Mouse (Mus musculus) embryonic facial prominence, embryonic 11.5 days (tissue): ENCODE measurements around the gene Nckap5. TPM values are rescaled to one million over a fixed set of nuclear protein-coding genes. Genes with fewer than 3 reads are reported as not detected.

ENCODE experiments used
- ATAC-seq: fragments of 200-750 bp; cut with Nextera tagmentation; replicated peaks from 2 replicates; pipeline ENCODE4 v1.8.0; 2017; ENCODE audit warnings: low read depth; ENCODE audit not compliant: insufficient number of reproducible peaks, low FRiP score, low TSS enrichment
- DNase-seq: peaks from one replicate; pipeline ENCODE4 v3.0.0-alpha.2; 2015; ENCODE audit warnings: low spot score
- H3K27ac ChIP-seq: fragments of 300-500 bp; sonication (generic); replicated peaks from 2 replicates; pipeline ENCODE4 v1.5.1; 2014; ENCODE audit warnings: mild to moderate bottlenecking, low read depth, low read length, control low read depth
- H3K27me3 ChIP-seq: fragments of 300-500 bp; sonication (generic); 2 replicates; pipeline ENCODE4 v1.6.1; 2014; ENCODE audit warnings: mild to moderate bottlenecking, low read length, moderate library complexity, mixed read lengths; ENCODE audit not compliant: control insufficient read depth, insufficient read depth
- H3K36me3 ChIP-seq: fragments of 300-500 bp; sonication (generic); replicated peaks from 2 replicates; pipeline ENCODE4 v1.6.1; 2014; ENCODE audit warnings: low read depth, mild to moderate bottlenecking, low read length, moderate library complexity, mixed read lengths; ENCODE audit not compliant: control insufficient read depth, insufficient read depth
- H3K4me1 ChIP-seq: fragments of 300-500 bp; sonication (generic); 2 replicates; pipeline ENCODE4 v1.6.1; 2014; ENCODE audit warnings: low read length, mixed read lengths; ENCODE audit not compliant: control insufficient read depth, insufficient read depth
- H3K4me2 ChIP-seq: fragments of 300-500 bp; sonication (generic); 2 replicates; pipeline ENCODE4 v1.6.1; 2014; ENCODE audit warnings: low read depth, mild to moderate bottlenecking, control low read depth, low read length, moderate library complexity
- H3K4me3 ChIP-seq: fragments of 300-500 bp; sonication (generic); 2 replicates; pipeline ENCODE4 v1.5.1; 2014; ENCODE audit warnings: low read depth, low read length, control low read depth
- H3K9ac ChIP-seq: fragments of 300-500 bp; sonication (generic); replicated peaks from 2 replicates; pipeline ENCODE4 v1.6.1; 2014; ENCODE audit warnings: mild to moderate bottlenecking, control low read depth, low read length
- H3K9me3 ChIP-seq: fragments of 300-500 bp; sonication (generic); replicated peaks from 2 replicates; pipeline ENCODE4 v1.6.1; 2016; ENCODE audit warnings: mild to moderate bottlenecking, low read length, inconsistent platforms, mixed read lengths; ENCODE audit not compliant: control insufficient read depth
- WGBS: fragments of 180-500 bp; shearing (Covaris S2); extraction: QIAGEN DNeasy Blood & Tissue Kit; methylation state at CpG from one replicate; pipeline ENCODE4 v1.1.7; 2014; 5-methylcytosine and 5-hydroxymethylcytosine counted together
- polyA plus RNA-seq: library from polyadenylated mRNA; unstranded; fragments of >200 nt; fragmentation: Nextera tagmentation; extraction: Ambion mirVana; gene quantifications from 2 replicates; pipeline ENCODE4 v1.2.1, GENCODE M21; 2014

Nckap5 gene
- polyA plus RNA-seq, 1 experiment from 2014 or later = 5.7 TPM

DNA sequence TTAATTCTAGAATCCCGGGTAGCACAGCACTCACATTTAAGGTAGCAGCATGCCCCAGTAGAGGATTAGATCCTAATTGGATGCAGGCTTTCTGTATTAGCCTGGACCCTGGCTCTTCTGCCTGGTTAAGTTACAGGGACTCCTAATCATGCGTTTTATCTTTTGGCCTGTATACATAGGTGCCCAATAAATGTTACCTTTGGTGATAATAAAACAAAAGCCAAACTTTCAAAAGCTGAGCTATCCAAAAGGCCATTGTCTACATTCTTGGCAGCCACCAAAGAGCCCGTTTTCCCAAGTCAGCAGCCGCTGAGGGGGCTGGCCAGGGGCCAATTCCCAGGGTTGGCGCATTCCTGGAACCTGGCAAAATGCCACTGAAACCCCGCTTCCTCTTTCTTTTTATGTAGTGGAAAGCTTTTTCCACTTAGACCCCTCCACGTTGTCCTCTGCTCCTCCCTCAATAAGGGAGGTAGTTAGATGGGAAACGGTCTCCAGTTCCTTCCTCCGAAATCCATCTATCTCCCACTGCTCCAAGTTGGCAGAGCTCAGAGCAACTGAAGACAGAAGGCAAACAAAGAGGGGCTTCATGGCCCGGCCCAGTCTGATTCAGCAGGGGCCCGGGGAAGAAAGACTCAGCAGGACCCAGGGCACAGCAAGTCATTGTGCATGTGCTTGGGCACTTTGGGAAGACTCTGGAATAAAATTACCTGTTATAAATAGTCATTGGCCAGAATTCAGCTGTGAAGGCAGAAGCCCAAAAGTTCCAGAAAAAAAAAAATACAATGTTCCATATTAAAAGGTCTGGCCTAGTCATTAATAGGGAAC is 146.8 kb downstream of the Nckap5 start:
- no peak overlapping the region for H3K4me2 ChIP-seq
- H3K4me1 ChIP-seq = no peaks in the 10 kb centered on the region
- H3K36me3 ChIP-seq = no peaks in the 10 kb centered on the region
- ATAC-seq (0 out of 2 replicates have a peak, but pooled peaks have one; percentile 34), DNase-seq (peak; percentile 56)
- no peaks in the 10 kb centered on the region for H3K9me3 ChIP-seq
- 30% methylated on average over 11 of the region's 11 CpGs for WGBS
- no peaks in the 10 kb centered on the region for H3K27me3 ChIP-seq
- no peak overlapping the region for H3K4me3 ChIP-seq
- no peak overlapping the region for H3K27ac ChIP-seq
- H3K9ac ChIP-seq = no peak overlapping the region

DNA sequence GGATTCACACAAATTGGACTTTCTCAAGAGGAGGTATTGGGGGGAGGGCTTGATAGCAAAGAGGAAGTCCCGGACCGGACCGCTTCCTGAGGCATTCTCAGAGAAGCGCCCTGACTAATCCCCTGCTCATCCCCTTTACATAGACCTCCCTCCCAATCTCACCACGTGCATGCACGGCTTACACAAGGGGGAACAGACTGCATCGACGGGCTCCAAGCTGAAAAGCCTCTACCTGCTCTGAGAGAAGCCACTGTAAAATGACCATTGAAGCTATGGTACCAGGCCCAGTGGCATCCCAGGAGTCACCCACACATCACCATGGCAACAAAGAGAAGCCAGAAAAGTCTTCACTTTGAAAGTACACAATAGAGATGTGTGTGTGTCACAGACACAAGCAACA is 148.8 kb downstream of the Nckap5 start:
- H3K4me3 ChIP-seq = no peak overlapping the region
- no peaks in the 10 kb centered on the region for H3K9me3 ChIP-seq
- DNase-seq (no peak), ATAC-seq (0 out of 2 replicates have a peak, but pooled peaks have one; percentile 40)
- H3K27me3 ChIP-seq = no peaks in the 10 kb centered on the region
- no peaks in the 10 kb centered on the region for H3K36me3 ChIP-seq
- H3K4me2 ChIP-seq = no peak overlapping the region
- no peaks in the 10 kb centered on the region for H3K4me1 ChIP-seq
- H3K27ac ChIP-seq = no peak overlapping the region
- WGBS = 23% methylated on average over 8 of the region's 8 CpGs
- no peak overlapping the region for H3K9ac ChIP-seq

DNA sequence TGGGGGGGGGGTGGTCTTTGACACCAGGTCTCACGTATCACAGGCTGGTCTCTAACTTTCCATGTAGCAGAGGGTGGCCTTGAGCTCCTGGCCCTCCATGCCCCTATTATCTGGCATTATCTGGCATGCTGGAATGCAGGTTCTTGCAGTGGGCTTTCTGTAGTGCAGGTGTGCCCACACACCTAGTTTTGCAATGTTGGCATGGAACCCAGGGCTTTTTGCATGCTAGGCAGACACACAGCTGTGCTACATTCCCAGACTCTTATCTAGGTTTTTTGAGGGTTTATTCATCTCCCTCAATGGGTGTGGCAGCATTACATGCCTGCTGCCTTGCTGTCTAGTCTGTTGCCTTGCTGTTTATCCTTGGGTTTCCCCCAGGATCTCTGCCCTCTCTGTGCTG is 151.3 kb downstream of the Nckap5 start:
- Histone ChIP-seq H3K9me3 (no peaks in the 10 kb centered on the region), H3K27ac (no peak overlapping the region), H3K4me2 (no peak overlapping the region), H3K4me1 (no peaks in the 10 kb centered on the region), H3K9ac (no peak overlapping the region), H3K27me3 (no peaks in the 10 kb centered on the region), H3K4me3 (no peak overlapping the region), H3K36me3 (no peaks in the 10 kb centered on the region)
- 83% methylated on average over 1 of the region's 1 CpGs for WGBS
- DNase-seq (no peak), ATAC-seq (no peak)

DNA sequence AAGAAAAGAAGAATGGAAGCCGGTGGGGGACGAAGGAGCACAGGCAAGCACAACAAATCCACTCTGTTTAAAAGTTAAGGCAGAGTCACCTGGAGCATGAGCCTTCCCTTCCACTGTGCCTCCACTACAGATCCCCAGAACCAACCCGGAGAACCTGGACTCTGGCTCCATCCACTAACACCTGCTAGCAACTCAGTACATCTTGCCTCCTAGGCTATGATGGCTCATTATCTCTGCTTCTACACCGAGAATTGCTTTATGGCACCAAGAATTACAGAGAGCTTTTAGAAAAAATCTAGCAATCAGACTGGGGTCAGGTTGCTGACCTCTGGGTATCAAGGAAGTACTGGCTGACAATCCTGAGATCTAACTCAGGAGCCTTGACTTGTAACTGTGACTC is 153.3 kb downstream of the Nckap5 start:
- WGBS = 33% methylated on average over 4 of the region's 4 CpGs

DNA sequence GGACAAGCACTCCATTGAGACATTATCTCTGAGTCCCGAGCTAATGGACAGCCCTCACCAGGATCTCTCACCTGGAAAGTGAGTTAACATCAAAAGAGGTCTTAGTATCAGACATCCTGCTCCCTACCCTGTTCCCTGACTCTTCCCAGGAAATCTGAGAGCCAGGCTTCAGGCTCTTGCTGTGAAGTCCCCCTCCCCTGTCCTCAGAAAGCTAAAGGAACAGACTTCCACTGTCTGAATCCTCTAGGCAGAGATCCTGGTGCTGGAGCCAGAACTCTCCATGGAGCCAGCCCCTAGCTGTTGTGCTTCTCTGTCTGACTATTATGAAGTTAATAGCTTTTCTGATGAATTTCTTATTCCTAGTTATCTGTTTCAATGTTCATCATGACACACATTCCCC is 153.8 kb downstream of the Nckap5 start:
- no peak overlapping the region for H3K27ac ChIP-seq
- H3K4me3 ChIP-seq = no peak overlapping the region
- H3K9me3 ChIP-seq = no peaks in the 10 kb centered on the region
- no peak overlapping the region for H3K4me2 ChIP-seq
- H3K27me3 ChIP-seq = no peaks in the 10 kb centered on the region
- ATAC-seq = no peak
- no peaks in the 10 kb centered on the region for H3K36me3 ChIP-seq
- 0% methylated on average over 1 of the region's 1 CpGs for WGBS
- DNase-seq = no peak
- H3K9ac ChIP-seq = no peak overlapping the region
- no peaks in the 10 kb centered on the region for H3K4me1 ChIP-seq

More for the DNA sequence above, 153.3 kb downstream of the Nckap5 start:
- DNase-seq = no peak
- no peaks in the 10 kb centered on the region for H3K27me3 ChIP-seq
- H3K4me2 ChIP-seq = no peak overlapping the region
- H3K4me1 ChIP-seq = no peaks in the 10 kb centered on the region
- no peaks in the 10 kb centered on the region for H3K36me3 ChIP-seq
- no peak for ATAC-seq
- H3K9ac ChIP-seq = no peak overlapping the region
- H3K9me3 ChIP-seq = no peaks in the 10 kb centered on the region
- H3K4me3 ChIP-seq = no peak overlapping the region
- H3K27ac ChIP-seq = no peak overlapping the region

DNA sequence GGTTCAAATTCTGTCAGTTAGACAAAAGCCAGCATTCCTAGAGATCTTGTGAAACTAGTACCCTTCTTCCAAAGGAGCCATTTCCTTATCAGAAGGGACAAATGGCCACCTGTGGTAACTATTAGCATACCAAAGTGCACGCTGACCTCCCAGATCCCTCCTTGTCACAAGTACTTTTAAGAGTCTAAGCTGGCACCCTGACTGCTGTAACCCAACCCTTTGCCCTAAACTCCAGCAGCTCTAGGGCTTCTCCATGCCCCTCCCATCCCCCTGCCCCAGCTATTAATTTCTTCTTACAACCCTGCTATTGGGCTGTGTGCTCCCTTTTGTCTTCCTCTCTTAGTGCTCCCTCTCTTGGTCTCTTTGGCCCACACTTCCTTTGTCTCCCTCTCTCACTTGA is 155.5 kb downstream of the Nckap5 start:
- no peaks in the 10 kb centered on the region for H3K27me3 ChIP-seq
- 19% methylated on average over 1 of the region's 1 CpGs for WGBS
- H3K9ac ChIP-seq = no peak overlapping the region
- DNase-seq (no peak), ATAC-seq (no peak)
- H3K27ac ChIP-seq = no peak overlapping the region
- no peaks in the 10 kb centered on the region for H3K4me1 ChIP-seq
- H3K4me3 ChIP-seq = no peak overlapping the region
- H3K4me2 ChIP-seq = no peak overlapping the region
- no peaks in the 10 kb centered on the region for H3K36me3 ChIP-seq
- H3K9me3 ChIP-seq = no peaks in the 10 kb centered on the region

DNA sequence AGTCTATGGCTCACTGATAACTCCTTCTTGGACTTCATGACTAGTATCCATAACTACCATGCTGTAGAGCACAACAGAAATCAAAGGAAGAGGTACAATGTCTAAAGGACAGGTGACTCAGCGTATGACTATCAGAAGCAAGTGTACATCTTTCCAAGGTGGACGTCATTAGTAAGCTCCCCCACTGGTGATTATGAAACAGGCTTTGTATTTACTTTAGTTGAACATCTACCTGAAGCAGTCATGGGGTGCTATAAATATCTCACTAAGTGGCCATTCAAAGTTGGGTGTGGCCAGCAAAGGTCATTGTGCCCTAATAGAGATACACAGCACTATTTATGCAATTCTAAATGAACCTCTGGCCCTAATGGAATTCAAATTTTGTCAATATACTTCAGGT is 157.4 kb downstream of the Nckap5 start:
- DNase-seq = no peak

DNA sequence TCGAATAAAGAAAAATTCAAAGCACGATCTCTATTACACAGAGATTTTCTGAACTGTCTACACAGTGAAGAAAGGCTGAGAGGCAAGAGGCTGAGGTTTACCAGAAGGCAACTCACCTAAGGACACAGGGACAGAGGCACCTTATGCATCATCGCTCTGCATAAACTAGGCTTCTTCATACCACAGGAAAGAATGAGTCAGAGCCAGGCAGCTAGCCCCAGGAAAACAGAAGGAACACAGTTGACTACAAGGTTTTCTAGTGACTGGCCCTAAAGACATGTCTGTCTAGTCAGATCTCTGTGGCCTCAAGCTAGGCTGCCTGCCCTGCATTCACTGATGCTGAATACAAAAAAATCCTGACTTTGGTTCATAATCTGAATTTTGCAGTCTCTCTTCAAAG is 160.1 kb downstream of the Nckap5 start:
- H3K4me3 ChIP-seq = no peak overlapping the region
- H3K9me3 ChIP-seq = no peaks in the 10 kb centered on the region
- ATAC-seq (no peak), DNase-seq (no peak)
- H3K27me3 ChIP-seq = no peaks in the 10 kb centered on the region
- WGBS = 86% methylated on average over 3 of the region's 3 CpGs
- H3K36me3 ChIP-seq = no peaks in the 10 kb centered on the region
- H3K27ac ChIP-seq = no peak overlapping the region
- H3K9ac ChIP-seq = no peak overlapping the region
- H3K4me2 ChIP-seq = no peak overlapping the region
- no peaks in the 10 kb centered on the region for H3K4me1 ChIP-seq

More for the DNA sequence above, 157.4 kb downstream of the Nckap5 start:
- H3K27me3 ChIP-seq = no peaks in the 10 kb centered on the region
- no peak overlapping the region for H3K9ac ChIP-seq
- H3K9me3 ChIP-seq = no peaks in the 10 kb centered on the region
- 88% methylated on average over 2 of the region's 2 CpGs for WGBS
- no peak overlapping the region for H3K4me2 ChIP-seq
- H3K4me3 ChIP-seq = no peak overlapping the region
- H3K36me3 ChIP-seq = no peaks in the 10 kb centered on the region
- ATAC-seq = no peak
- no peak overlapping the region for H3K27ac ChIP-seq
- H3K4me1 ChIP-seq = no peaks in the 10 kb centered on the region
